7 mouse cellular contexts compared by ENCODE assay signal in genomic region chr5:122401303-122401640, GRCm38 (mm10). TPM values are rescaled to one million over a fixed set of nuclear protein-coding genes. Genes with fewer than 3 reads are reported as not detected.
DNase-seq lines count a peak whose midpoint lies in the region; TF ChIP-seq lines count a peak whose summit lies in the region.

No protein-coding gene starts in this region.

- H3ac ChIP-seq in C2C12 (ENCODE audit: control insufficient read depth, insufficient read length, low read depth), result no peak overlapping the region

- H3K79me3 ChIP-seq in C2C12 (ENCODE audit: low read depth), result no peaks in the 10 kb centered on the region

- no peaks in the 10 kb centered on the region for H3K27me3 ChIP-seq in C2C12 (ENCODE audit: control insufficient read depth, insufficient read depth, insufficient read length)

- H3K9ac ChIP-seq in ES-E14 (ENCODE audit: insufficient read depth, low read depth, low read length, poor library complexity, severe bottlenecking), result no peak overlapping the region

- no peak for DNase-seq in ES-E14 (ENCODE audit: low read depth, low spot score)
- DNase-seq in cerebellum, adult 18-20 months, result peak; percentile 80 to 85
- peak; percentile 47 to 52 for DNase-seq in gastrocnemius, adult 8-10 months (ENCODE audit: low spot score in 2 of 2)
- DNase-seq in kidney, postnatal 25 days, result peak; percentile 68 to 79
- peak; percentile 61 for DNase-seq in lung, postnatal 25 days (ENCODE audit: low spot score)
- DNase-seq in spleen, adult 12 weeks (ENCODE audit: low spot score), result peak; percentile 59

- H3K79me2 ChIP-seq in C2C12 (ENCODE audit: control insufficient read depth, insufficient read depth), result peaks cover 13% of the 10 kb centered on the region

- no peaks in the 10 kb centered on the region for H3K9me3 ChIP-seq in ES-E14 (ENCODE audit: control insufficient read depth, insufficient read depth, low read depth, low read length)

- in situ Hi-C loops in ES-E14 (cut with MboI; ENCODE audit: low sequenced_read_pairs in 2 of 2, unreplicated experiment in 2 of 2), result loop anchor here in 1 of 2 experiments (10.0 kb wide), 1 partner anchor 234 kb away; no protein-coding TSS in a partner anchor

- TF ChIP-seq CTCF in C2C12 (IDR thresholded peaks at IDR 0.05; ENCODE audit: control insufficient read depth, insufficient read depth, insufficient read length), result peak; percentile 88

- H3K4me3 ChIP-seq in C2C12 (ENCODE audit: insufficient read depth, poor library complexity, severe bottlenecking), result no peak overlapping the region
- H3K4me3 ChIP-seq in ES-E14 (ENCODE audit: insufficient read depth in 1 of 2, low read depth in 1 of 2, low read length in 2 of 2, poor library complexity in 1 of 2, severe bottlenecking in 1 of 2), result no peak overlapping the region

- H3K36me3 ChIP-seq in C2C12 (ENCODE audit: control insufficient read depth, insufficient read depth) (peaks cover 67% of the 10 kb centered on the region), ES-E14 (ENCODE audit: control insufficient read depth, insufficient read depth, low read length, poor library complexity, severe bottlenecking) (peaks cover 32% of the 10 kb centered on the region)

- no peak overlapping the region for H3K27ac ChIP-seq in ES-E14 (ENCODE audit: insufficient read depth, low read depth, low read length, poor library complexity, severe bottlenecking)

- no peaks in the 10 kb centered on the region for H3K4me1 ChIP-seq in ES-E14 (ENCODE audit: control insufficient read depth in 2 of 2, insufficient read depth in 2 of 2, low read length in 2 of 2, poor library complexity in 1 of 2)

TF ChIP-seq in C2C12, 6 proteins besides CTCF, POLR2A, EP300 and RAD21:
- TF ChIP-seq MYOG (IDR thresholded peaks at IDR 0.05; ENCODE audit: control insufficient read depth, extremely low read depth, insufficient read length) (no peak), MYOD1 (IDR thresholded peaks at IDR 0.05; ENCODE audit: control insufficient read depth, insufficient read length, low read depth) (no peak), CEBPB (IDR thresholded peaks at IDR 0.05; ENCODE audit: low read depth) (no peak), FOSL1 (IDR thresholded peaks at IDR 0.05; ENCODE audit: insufficient read depth, low read length, poor library complexity, severe bottlenecking) (no peak), USF1 (IDR thresholded peaks at IDR 0.05; ENCODE audit: low read depth) (no peak), MAX (IDR thresholded peaks at IDR 0.05) (no peak)

TF ChIP-seq in ES-E14, 5 proteins besides CTCF, POLR2A, EP300 and RAD21:
- TF ChIP-seq HCFC1 (IDR thresholded peaks at IDR 0.05; ENCODE audit: borderline replicate concordance, insufficient read depth, low read length) (no peak), ZC3H11A (IDR thresholded peaks at IDR 0.05; ENCODE audit: borderline replicate concordance, low read depth, low read length) (peak; percentile 74; the same call in 1 of the 2 replicates)

RNA-seq across cellular contexts. Expression of gene Arpc3, which starts 9.6 kb away (rescaled TPM):
- 185 TPM for polyA plus RNA-seq in C2C12 (2012; fragmentation: generic; extraction: Trizol)
- 135 and 165 TPM in 2 replicates for total RNA-seq in ES-E14 (2012; rRNA removed)
- total RNA-seq in gastrocnemius, adult 8-10 months (2022), result 10 to 100 TPM; 40.8 to 56.9 (median 49.9) TPM

RNA-seq across cellular contexts. Expression of gene Anapc7, which starts 20.2 kb away (rescaled TPM):
- polyA plus RNA-seq in C2C12 (2012; fragmentation: generic; extraction: Trizol), result 45.3 TPM
- 51.8 and 63.2 TPM in 2 replicates for total RNA-seq in ES-E14 (2012; rRNA removed)
- total RNA-seq in gastrocnemius, adult 8-10 months (2022), result 10 to 100 TPM; 14.3 to 16.8 (median 15.2) TPM

RNA-seq across cellular contexts. Expression of gene Fam216a, which starts 29.1 kb away (rescaled TPM):
- 49.5 TPM for polyA plus RNA-seq in C2C12 (2012; fragmentation: generic; extraction: Trizol)
- total RNA-seq in ES-E14 (2012; rRNA removed), result 20.0 and 32.7 TPM in 2 replicates
- 1 to 10 TPM; 4.9 to 5.3 (median 5.2) TPM for total RNA-seq in gastrocnemius, adult 8-10 months (2022)

RNA-seq across cellular contexts. Expression of gene Gpn3, which starts 29.6 kb away (rescaled TPM):
- polyA plus RNA-seq in C2C12 (2012; fragmentation: generic; extraction: Trizol), result 35.9 TPM
- 101 and 105 TPM in 2 replicates for total RNA-seq in ES-E14 (2012; rRNA removed)
- 10 to 100 TPM; 29.1 to 36.2 (median 32.2) TPM for total RNA-seq in gastrocnemius, adult 8-10 months (2022)

RNA-seq across cellular contexts. Expression of gene Vps29, which starts 47.1 kb away (rescaled TPM):
- 148 TPM for polyA plus RNA-seq in C2C12 (2012; fragmentation: generic; extraction: Trizol)
- total RNA-seq in ES-E14 (2012; rRNA removed), result 101 and 135 TPM in 2 replicates
- total RNA-seq in gastrocnemius, adult 8-10 months (2022), result 10 to 100 TPM; 44.0 to 51.2 (median 46.4) TPM
